Mouse (Mus musculus): ENCODE measurements at regions not wholly inside any gene's neighbourhood (a gene's known extent, or its start where the extent isn't known, plus 50 kb on each side); places are given as distances from the start of the nearest gene placed in this dataset.

DNA sequence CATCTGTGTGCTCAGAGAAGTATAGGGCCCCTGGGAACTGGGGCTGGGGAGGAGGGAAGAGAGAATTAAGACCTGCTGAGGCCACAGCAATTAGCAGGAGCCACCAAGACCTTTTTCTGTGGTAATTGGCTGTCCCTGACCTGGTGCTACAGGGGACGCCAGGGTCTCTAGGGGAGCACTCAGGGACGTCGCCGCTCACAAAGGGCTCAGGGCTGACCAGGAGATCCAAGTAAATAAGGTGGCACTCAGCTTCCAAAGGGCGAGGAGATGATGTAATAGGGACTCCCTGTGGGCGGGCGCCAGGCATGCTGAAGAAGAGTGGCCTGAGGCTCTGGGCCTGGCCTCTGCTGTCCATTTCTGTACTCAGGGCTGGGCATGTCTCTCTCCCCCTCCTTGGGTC is 363.2 kb upstream of the 3110018I06Rik start:
- ATAC-seq (ENCODE audit: insufficient read depth, low FRiP score, low read depth) = no peak
- 78% methylated on average over 7 of the region's 7 CpGs for WGBS

DNA sequence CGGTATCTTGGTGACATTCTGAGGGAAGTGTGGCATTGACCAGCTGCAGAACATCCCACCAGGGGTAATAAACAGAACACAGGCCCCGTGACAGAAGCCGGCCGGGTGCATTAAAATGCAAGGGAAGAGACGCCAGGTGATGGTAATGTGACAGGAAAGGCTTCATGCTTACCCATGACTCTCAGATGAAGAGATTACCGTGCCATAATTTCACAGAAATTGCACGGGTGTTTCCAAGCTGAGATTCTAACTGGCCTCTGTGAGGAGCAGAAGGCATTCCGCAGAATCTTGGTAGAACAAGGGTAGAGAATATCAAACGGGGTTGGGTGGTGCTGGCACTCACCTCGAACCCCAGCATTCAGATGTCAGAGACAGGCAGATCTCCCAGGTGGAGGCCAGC is 362.4 kb upstream of the 3110018I06Rik start:
- no peak overlapping the region for H3K9ac ChIP-seq
- H3K9me3 ChIP-seq = no peaks in the 10 kb centered on the region
- H3K36me3 ChIP-seq = no peaks in the 10 kb centered on the region
- H3K27ac ChIP-seq = no peak overlapping the region
- ATAC-seq (ENCODE audit: insufficient read depth, low FRiP score, low read depth) = no peak
- no peak overlapping the region for H3K4me2 ChIP-seq
- H3K4me1 ChIP-seq = no peaks in the 10 kb centered on the region
- H3K27me3 ChIP-seq (replicated peaks) = no peaks in the 10 kb centered on the region
- no peak overlapping the region for H3K4me3 ChIP-seq (replicated peaks)
- 75% methylated on average over 10 of the region's 10 CpGs for WGBS

More for the DNA sequence above, 363.2 kb upstream of the 3110018I06Rik start:
- Histone ChIP-seq H3K27me3 (replicated peaks) (no peaks in the 10 kb centered on the region), H3K9me3 (no peaks in the 10 kb centered on the region), H3K4me2 (no peak overlapping the region), H3K4me3 (replicated peaks) (no peak overlapping the region), H3K4me1 (no peaks in the 10 kb centered on the region), H3K9ac (no peak overlapping the region), H3K27ac (no peak overlapping the region), H3K36me3 (no peaks in the 10 kb centered on the region)

DNA sequence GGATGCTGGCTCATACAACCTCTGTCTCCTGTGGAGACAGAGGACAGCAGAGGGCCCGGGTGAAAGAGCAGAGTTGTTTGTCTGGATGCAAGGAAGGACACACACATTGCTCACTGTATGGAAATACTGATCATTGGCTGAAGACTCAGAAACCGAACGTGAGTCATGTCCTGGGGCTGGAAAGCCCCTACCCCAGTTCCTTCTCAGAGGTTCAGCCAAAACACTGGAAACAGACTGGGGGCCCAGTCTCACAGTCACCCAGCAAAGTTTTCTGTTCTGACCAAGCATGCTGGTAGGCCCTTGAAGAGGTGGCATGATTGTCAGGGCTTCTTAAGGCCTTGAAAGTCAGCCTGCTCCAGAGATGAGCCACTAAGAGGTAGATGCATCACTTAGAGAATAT is 360.8 kb upstream of the 3110018I06Rik start:
- Histone ChIP-seq H3K4me2 (no peak overlapping the region), H3K27me3 (replicated peaks) (0 out of 2 replicates have a peak, but pooled peaks cover 5% of the 10 kb centered on the region)
- WGBS = 86% methylated on average over 3 of the region's 3 CpGs

DNA sequence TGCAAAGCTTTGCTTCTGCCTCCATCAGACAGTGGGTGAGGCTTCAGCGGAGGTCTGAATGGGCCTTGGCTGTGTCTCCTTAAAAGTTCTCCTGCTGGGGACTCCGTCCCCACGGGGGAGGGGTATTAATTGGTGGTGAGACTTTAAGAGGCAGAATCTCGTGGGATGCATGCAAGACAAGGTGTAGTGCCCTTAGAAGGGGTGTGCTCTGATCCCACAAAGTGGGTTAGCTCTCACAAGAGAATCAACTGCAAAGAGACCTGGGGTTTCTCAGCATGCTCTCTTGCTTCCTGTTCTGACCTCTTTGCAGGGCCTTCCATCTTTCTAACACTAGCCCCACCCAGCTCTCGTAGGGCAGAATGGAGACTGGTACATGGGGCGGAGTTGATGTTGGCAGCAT is 359.2 kb upstream of the 3110018I06Rik start:
- no peak overlapping the region for H3K27ac ChIP-seq
- ATAC-seq (ENCODE audit: insufficient read depth, low FRiP score, low read depth) = no peak
- WGBS = 71% methylated on average over 6 of the region's 6 CpGs
- H3K9me3 ChIP-seq = no peaks in the 10 kb centered on the region
- H3K4me1 ChIP-seq = no peaks in the 10 kb centered on the region
- H3K4me2 ChIP-seq = no peak overlapping the region
- H3K9ac ChIP-seq = no peak overlapping the region
- no peaks in the 10 kb centered on the region for H3K36me3 ChIP-seq
- H3K27me3 ChIP-seq (replicated peaks) = 0 out of 2 replicates have a peak, but pooled peaks cover 5% of the 10 kb centered on the region
- H3K4me3 ChIP-seq (replicated peaks) = no peak overlapping the region

More for the DNA sequence above, 360.8 kb upstream of the 3110018I06Rik start:
- Histone ChIP-seq H3K36me3 (no peaks in the 10 kb centered on the region), H3K4me3 (replicated peaks) (no peak overlapping the region), H3K4me1 (no peaks in the 10 kb centered on the region), H3K27ac (no peak overlapping the region), H3K9ac (no peak overlapping the region), H3K9me3 (no peaks in the 10 kb centered on the region)
- no peak for ATAC-seq (ENCODE audit: insufficient read depth, low FRiP score, low read depth)

DNA sequence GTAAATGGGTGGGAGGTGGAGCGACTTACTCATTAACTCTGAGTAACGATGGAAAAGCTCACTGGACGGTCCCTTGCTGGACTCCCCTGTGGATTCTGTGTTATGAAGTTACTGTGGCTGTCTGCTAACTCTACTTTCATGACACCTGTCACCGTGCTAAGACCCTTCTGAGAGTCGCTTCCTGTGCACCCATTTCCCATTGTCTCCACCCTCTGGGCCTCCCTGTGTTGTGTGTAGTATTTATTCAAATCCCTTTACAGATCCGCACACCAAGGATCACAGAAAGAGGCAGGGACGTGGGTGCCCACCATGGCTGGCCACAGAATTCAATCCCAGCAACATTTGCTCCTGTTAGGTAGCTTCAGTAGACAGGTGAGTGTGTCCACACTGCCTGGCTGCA is 357.1 kb upstream of the 3110018I06Rik start:
- Histone ChIP-seq H3K4me2 (no peak overlapping the region), H3K4me1 (no peaks in the 10 kb centered on the region), H3K9ac (no peak overlapping the region), H3K27ac (no peak overlapping the region), H3K4me3 (replicated peaks) (no peak overlapping the region), H3K36me3 (no peaks in the 10 kb centered on the region), H3K9me3 (no peaks in the 10 kb centered on the region), H3K27me3 (replicated peaks) (0 out of 2 replicates have a peak, but pooled peaks cover 5% of the 10 kb centered on the region)
- WGBS = 63% methylated on average over 7 of the region's 7 CpGs
- ATAC-seq (ENCODE audit: insufficient read depth, low FRiP score, low read depth) = no peak

DNA sequence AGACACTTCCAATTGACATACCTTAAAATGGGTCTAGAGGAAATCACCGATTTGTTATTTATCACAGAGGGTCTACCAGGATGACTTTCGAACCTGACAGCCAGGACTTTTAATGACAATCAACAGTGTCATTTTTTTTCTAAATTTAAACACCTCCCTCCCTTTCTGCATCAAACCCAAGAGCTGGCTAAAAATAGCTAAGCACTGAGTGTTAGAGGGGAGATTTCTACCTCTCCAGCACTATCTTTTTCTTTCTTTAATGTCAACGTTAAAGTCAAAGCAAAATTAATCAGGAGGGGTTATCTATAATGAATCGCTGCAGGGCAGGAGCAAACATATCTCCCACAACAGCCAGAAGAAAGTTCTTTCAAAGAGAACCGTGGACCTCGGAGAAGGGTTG is 356.6 kb upstream of the 3110018I06Rik start:
- Histone ChIP-seq H3K27me3 (replicated peaks) (0 out of 2 replicates have a peak, but pooled peaks cover 5% of the 10 kb centered on the region), H3K9me3 (no peaks in the 10 kb centered on the region), H3K27ac (no peak overlapping the region), H3K4me1 (no peaks in the 10 kb centered on the region), H3K36me3 (no peaks in the 10 kb centered on the region), H3K9ac (no peak overlapping the region), H3K4me2 (no peak overlapping the region), H3K4me3 (replicated peaks) (no peak overlapping the region)
- WGBS = 46% methylated on average over 6 of the region's 6 CpGs
- no peak for ATAC-seq (ENCODE audit: insufficient read depth, low FRiP score, low read depth)

DNA sequence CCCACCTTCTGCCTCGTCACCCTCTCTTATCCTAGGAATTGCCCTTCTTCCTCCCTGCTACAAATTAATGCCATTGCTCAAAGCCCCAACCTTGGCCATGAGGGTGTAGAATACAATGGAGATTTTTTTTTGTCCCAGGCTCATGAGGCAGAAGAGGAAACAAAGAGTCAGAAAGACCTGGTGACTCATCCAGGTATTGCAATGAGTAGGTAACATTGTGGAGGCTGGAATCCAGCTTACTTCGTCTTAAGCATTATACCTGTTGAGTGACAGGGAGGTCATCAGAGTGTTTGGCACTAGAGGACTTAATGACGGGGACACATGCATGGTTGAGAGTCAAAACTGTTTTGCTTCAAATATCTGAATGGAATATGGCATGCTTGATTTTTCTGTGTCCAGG is 355.9 kb upstream of the 3110018I06Rik start:
- no peak overlapping the region for H3K27ac ChIP-seq
- H3K4me1 ChIP-seq = no peaks in the 10 kb centered on the region
- 59% methylated on average over 3 of the region's 3 CpGs for WGBS
- H3K36me3 ChIP-seq = no peaks in the 10 kb centered on the region
- H3K9ac ChIP-seq = no peak overlapping the region
- no peak for ATAC-seq (ENCODE audit: insufficient read depth, low FRiP score, low read depth)
- no peaks in the 10 kb centered on the region for H3K9me3 ChIP-seq
- H3K27me3 ChIP-seq (replicated peaks) = 0 out of 2 replicates have a peak, but pooled peaks cover 5% of the 10 kb centered on the region
- no peak overlapping the region for H3K4me2 ChIP-seq
- no peak overlapping the region for H3K4me3 ChIP-seq (replicated peaks)

DNA sequence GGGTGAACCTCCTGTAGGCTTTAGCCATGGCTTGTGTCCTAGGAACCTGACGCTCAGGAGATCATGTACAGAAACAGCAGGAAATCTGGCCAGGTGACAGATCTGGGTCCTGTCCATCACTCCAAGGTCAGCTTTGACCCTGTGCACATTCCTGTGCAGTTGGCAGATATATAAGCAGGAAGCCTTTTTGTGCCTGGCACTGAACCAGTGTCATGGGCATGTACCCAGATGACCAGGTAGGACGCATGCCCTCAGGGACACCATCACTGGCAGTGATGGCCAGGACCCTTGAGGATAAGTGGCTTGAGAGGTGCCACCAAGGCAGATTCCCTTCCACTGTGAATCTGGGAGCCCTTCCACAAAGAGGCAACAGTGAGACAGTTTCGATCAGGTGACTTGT is 354.1 kb upstream of the 3110018I06Rik start:
- no peak overlapping the region for H3K9ac ChIP-seq
- no peaks in the 10 kb centered on the region for H3K4me1 ChIP-seq
- 0 out of 2 replicates have a peak, but pooled peaks cover 5% of the 10 kb centered on the region for H3K27me3 ChIP-seq (replicated peaks)
- no peak overlapping the region for H3K4me2 ChIP-seq
- no peaks in the 10 kb centered on the region for H3K36me3 ChIP-seq
- no peak for ATAC-seq (ENCODE audit: insufficient read depth, low FRiP score, low read depth)
- H3K4me3 ChIP-seq (replicated peaks) = no peak overlapping the region
- H3K9me3 ChIP-seq = no peaks in the 10 kb centered on the region
- H3K27ac ChIP-seq = no peak overlapping the region
- 85% methylated on average over 3 of the region's 3 CpGs for WGBS

DNA sequence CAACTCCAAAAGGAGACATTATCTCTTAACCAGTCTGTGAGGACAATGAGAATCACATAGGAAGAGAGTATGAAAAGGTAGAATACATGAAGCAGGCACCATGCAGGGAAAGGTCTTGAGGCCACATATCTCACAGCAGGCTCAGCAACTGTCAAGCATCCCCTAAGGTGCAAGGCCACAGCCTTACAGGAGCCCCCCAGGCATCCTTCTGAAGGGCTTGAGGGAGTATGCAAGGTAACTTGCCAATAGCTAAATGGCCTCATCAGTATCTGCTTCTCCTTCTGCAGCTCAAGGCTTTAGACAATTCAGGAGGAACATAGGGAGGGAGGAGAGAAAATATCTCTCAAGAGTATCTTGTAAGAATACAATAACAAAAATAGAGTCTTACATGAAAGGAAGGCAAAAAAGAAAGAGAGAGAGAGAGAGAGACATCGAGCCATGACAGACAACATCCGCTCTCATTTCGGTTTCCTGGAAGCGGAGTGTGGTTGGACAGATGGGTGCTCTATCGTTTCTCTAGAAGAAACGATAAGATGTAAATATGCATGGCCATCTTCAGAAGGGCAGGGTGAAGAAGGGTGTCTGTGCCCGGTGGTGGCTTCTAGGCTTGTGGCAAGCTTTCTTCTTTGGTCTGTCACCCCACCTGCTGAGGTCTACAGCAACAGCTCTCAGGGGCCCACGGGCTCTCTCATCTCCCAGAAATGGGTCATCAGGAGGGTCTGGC is 349.6 kb upstream of the 3110018I06Rik start:
- Histone ChIP-seq H3K27me3 (replicated peaks) (no peaks in the 10 kb centered on the region), H3K27ac (no peak overlapping the region), H3K4me2 (no peak overlapping the region), H3K9me3 (no peaks in the 10 kb centered on the region), H3K4me3 (replicated peaks) (no peak overlapping the region), H3K4me1 (no peaks in the 10 kb centered on the region), H3K36me3 (no peaks in the 10 kb centered on the region), H3K9ac (no peak overlapping the region)
- WGBS = 91% methylated on average over 8 of the region's 8 CpGs
- ATAC-seq (ENCODE audit: insufficient read depth, low FRiP score, low read depth) = no peak

DNA sequence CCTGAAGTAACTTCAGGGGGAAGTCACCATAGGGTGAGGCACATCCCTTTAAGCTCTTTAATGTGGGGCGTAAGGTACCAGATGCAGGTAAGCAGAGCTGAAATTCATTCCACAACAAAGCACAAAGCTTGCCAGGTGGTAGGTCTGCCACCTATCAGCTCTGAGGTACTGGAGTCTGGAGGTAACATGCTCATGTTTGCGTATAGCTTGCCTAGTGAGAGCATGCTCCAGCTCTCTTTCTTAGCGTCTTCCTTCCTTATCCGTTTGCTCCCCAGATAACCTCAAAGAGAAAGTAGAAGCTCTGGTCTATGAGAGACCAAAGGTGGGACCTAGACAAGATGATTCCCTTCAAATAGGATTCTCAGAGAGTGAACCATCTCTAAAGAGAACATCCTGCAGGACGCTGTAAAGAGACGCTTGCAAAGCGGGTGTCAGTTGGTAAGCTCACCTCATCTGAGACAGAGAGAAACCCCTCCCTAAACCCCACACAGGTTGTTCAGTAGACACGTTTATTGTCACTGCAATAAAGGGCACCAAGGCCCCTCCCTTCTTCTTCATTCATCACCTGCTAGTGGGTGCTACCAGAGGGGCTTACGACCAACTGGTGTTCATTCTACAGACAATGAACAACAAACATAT is 347.4 kb upstream of the 3110018I06Rik start:
- no peak overlapping the region for H3K4me2 ChIP-seq
- WGBS = 84% methylated on average over 9 of the region's 9 CpGs

DNA sequence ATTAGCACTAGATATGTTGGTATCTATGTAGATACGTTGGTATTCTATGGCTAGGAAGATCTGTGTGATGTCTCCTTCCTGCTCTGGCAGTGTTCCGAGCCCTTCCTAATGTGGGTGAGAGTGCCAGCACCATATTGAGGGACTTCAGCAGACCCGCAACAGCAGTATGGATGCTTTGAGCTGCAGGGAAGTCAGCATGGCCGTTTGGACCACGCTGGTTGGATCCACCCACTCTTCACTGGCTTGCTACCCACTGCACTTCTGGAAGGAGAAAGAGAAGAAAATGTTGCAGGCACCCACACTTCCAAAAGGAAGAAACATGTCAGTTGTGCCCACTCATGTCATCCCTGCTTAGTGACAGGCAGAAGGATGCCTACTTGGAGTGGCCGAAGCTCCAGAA is 346.2 kb upstream of the 3110018I06Rik start:
- no peaks in the 10 kb centered on the region for H3K36me3 ChIP-seq
- no peak overlapping the region for H3K4me3 ChIP-seq (replicated peaks)
- ATAC-seq (ENCODE audit: insufficient read depth, low FRiP score, low read depth) = no peak
- H3K4me2 ChIP-seq = no peak overlapping the region
- H3K4me1 ChIP-seq = no peaks in the 10 kb centered on the region
- no peaks in the 10 kb centered on the region for H3K27me3 ChIP-seq (replicated peaks)
- 81% methylated on average over 6 of the region's 6 CpGs for WGBS
- H3K9ac ChIP-seq = no peak overlapping the region
- no peak overlapping the region for H3K27ac ChIP-seq
- H3K9me3 ChIP-seq = no peaks in the 10 kb centered on the region

More for the DNA sequence above, 347.4 kb upstream of the 3110018I06Rik start:
- Histone ChIP-seq H3K9me3 (no peaks in the 10 kb centered on the region), H3K36me3 (no peaks in the 10 kb centered on the region), H3K4me1 (no peaks in the 10 kb centered on the region), H3K27ac (no peak overlapping the region), H3K4me3 (replicated peaks) (no peak overlapping the region), H3K27me3 (replicated peaks) (no peaks in the 10 kb centered on the region), H3K9ac (no peak overlapping the region)
- ATAC-seq (ENCODE audit: insufficient read depth, low FRiP score, low read depth) = no peak

DNA sequence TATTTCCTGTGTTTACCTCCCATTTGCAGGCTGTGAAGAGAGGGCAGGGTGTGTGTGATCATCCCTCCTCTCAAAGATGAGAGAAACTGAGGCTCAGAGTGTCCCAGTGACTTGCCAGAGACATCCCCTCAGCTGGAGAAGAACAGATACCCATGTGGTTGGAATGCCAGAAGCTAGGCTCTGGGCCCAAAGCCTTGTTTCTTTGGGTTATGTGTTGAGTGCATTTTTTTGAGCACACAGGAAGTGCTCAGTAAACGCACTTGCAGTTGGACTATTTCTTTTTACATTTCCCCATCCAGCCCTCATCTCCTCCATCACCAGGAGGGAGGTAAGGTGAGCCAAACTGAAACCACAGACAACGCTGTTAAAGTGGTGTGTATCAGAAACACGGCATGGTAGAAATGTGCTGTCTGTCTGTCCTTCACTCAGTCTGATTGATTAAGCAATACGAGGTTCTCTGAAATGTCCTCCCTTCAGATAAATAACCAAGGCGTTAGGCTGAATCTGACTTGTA is 341.8 kb upstream of the 3110018I06Rik start:
- H3K36me3 ChIP-seq = no peaks in the 10 kb centered on the region
- H3K4me2 ChIP-seq = no peak overlapping the region
- H3K4me3 ChIP-seq (replicated peaks) = no peak overlapping the region
- no peaks in the 10 kb centered on the region for H3K9me3 ChIP-seq
- no peak for ATAC-seq (ENCODE audit: insufficient read depth, low FRiP score, low read depth)
- no peak overlapping the region for H3K9ac ChIP-seq
- no peak overlapping the region for H3K27ac ChIP-seq
- WGBS = 52% methylated on average over 5 of the region's 5 CpGs
- H3K4me1 ChIP-seq = no peaks in the 10 kb centered on the region
- no peaks in the 10 kb centered on the region for H3K27me3 ChIP-seq (replicated peaks)
